ENCODE assay signal across 14 mouse cellular contexts in the genomic region with DNA sequence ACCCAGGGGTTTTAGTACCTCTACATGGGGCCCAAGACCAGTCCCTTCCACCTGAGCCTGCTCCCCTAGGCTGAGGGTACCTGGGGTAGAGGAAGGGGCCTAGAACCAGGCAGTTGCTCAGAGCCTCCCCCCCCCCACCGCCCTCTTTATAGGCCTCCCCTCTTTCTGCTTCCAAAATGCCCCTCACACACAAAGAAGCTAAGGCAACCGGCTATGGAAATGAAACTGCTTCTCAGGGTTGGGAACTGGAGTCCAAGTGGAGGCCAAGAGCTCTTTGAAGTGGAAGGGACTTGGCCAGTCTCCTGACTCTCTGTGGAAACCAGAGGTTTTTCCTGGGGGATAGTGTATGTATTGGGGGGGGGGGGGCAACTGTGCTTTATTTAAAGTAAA. TPM values are rescaled to one million over a fixed set of nuclear protein-coding genes. Genes with fewer than 3 reads are reported as not detected.
DNase-seq lines count a peak whose midpoint lies in the region; ATAC-seq and TF ChIP-seq lines count a peak whose summit lies in the region.
"Had no signal": no experiment of that assay in that cellular context is flagged by ENCODE, and none has a peak within 500 bp of the region (broad histone marks: within the 10 kb centered on the region; RNA-seq: fewer than 3 reads in every experiment).

No protein-coding gene starts in this region.

- H3K27ac ChIP-seq in gastrocnemius, adult 2 months = 0 out of 2 replicates have a peak overlapping the region, but pooled peaks have one; percentile 7
- peak overlapping the region; percentile 69 for H3K27ac ChIP-seq in forebrain, postnatal 0 days (ENCODE audit: low read depth, low read length)
- peak overlapping the region; percentile 65 for H3K27ac ChIP-seq in midbrain, embryonic 13.5 days
- H3K27ac ChIP-seq: heart, adult 2 months had no signal

- no peak overlapping the region for H3K9ac ChIP-seq in forebrain, postnatal 0 days
- no peak overlapping the region for H3K9ac ChIP-seq in midbrain, embryonic 13.5 days (replicated peaks)

- H3K4me3 ChIP-seq in gastrocnemius, adult 2 months = no peak overlapping the region
- no peak overlapping the region for H3K4me3 ChIP-seq in forebrain, postnatal 0 days (ENCODE audit: low read depth, low read length)
- H3K4me3 ChIP-seq in midbrain, embryonic 13.5 days (replicated peaks) = no peak overlapping the region
- H3K4me3 ChIP-seq: heart, adult 2 months had no signal

- no peaks in the 10 kb centered on the region for H3K27me3 ChIP-seq in forebrain, postnatal 0 days (ENCODE audit: insufficient read depth, low read length)
- H3K27me3 ChIP-seq in midbrain, embryonic 13.5 days = no peaks in the 10 kb centered on the region

- no peak for DNase-seq in gastrocnemius, adult 2 months
- no peak for DNase-seq in gastrocnemius, adult 18-20 months (ENCODE audit: low spot score)
- peak; percentile 43 for DNase-seq in adipocyte (ENCODE audit: low spot score)
- no peak for DNase-seq in forebrain, postnatal 0 days
- DNase-seq in ovary, postnatal 36 days (ENCODE audit: low spot score) = no peak
- DNase-seq in gastrocnemius, postnatal 4 days (ENCODE audit: low spot score in 2 of 2) = no peak
- DNase-seq in urinary bladder, adult 18-20 months (ENCODE audit: low spot score in 2 of 2) = no peak
- DNase-seq: cerebellum, adult 8-10 months; heart, adult 2 months; thymus, adult 2 months had no signal

- H3K9me3 ChIP-seq in forebrain, postnatal 0 days (ENCODE audit: low read length) = no peaks in the 10 kb centered on the region
- H3K9me3 ChIP-seq in midbrain, embryonic 13.5 days = no peaks in the 10 kb centered on the region

- TF ChIP-seq CTCF in gastrocnemius, adult 2 months (IDR thresholded peaks at IDR 0.05) = no peak
- no peak for TF ChIP-seq CTCF in forebrain, postnatal 0 days (IDR thresholded peaks at IDR 0.05; ENCODE audit: low read depth)

- peaks cover 17% of the 10 kb centered on the region for H3K36me3 ChIP-seq in forebrain, postnatal 0 days (ENCODE audit: insufficient read depth)
- peaks cover 21% of the 10 kb centered on the region for H3K36me3 ChIP-seq in midbrain, embryonic 13.5 days

- 41% methylated on average over 2 of the region's 2 CpGs for WGBS in forebrain, postnatal 0 days
- 39% methylated on average over 2 of the region's 2 CpGs for WGBS in midbrain, embryonic 13.5 days

- intact Hi-C loops in gastrocnemius, adult 2 months (cut with DNase I) = no loop called here

- H3K4me2 ChIP-seq in forebrain, postnatal 0 days (ENCODE audit: low read depth) = no peak overlapping the region
- H3K4me2 ChIP-seq in midbrain, embryonic 13.5 days (replicated peaks) = no peak overlapping the region

- peak; percentile 46 for ATAC-seq in forebrain, postnatal 0 days
- 0 out of 2 replicates have a peak, but pooled peaks have one; percentile 38 for ATAC-seq in midbrain, embryonic 13.5 days

- no peaks in the 10 kb centered on the region for H3K4me1 ChIP-seq in forebrain, postnatal 0 days (ENCODE audit: insufficient read depth)
- peaks cover 34% of the 10 kb centered on the region for H3K4me1 ChIP-seq in midbrain, embryonic 13.5 days (replicated peaks)

RNA-seq across cellular contexts. Expression of a gene that starts 23.7 kb away (rescaled TPM):
- total RNA-seq in gastrocnemius, adult 2 months (2021) = 10 to 100 TPM in 1 of 2 experiments, 1 to 10 TPM in 1; 8.1 to 10.5 TPM
- total RNA-seq in gastrocnemius, adult 18-20 months (2021) = 1 to 10 TPM; 8.5 to 8.6 TPM
- total RNA-seq in forebrain, postnatal 0 days (2014; rRNA removed) = 2.5 and 4.9 TPM in 2 replicates
- 1.6 and 2.0 TPM in 2 replicates for polyA plus RNA-seq in forebrain, postnatal 0 days (2015; fragmentation: Nextera tagmentation; extraction: Ambion mirVana)
- polyA plus RNA-seq in midbrain, embryonic 13.5 days (2015; fragmentation: Nextera tagmentation; extraction: Ambion mirVana) = 2.3 and 2.4 TPM in 2 replicates
- total RNA-seq in gastrocnemius, postnatal 4 days (2021) = 10 to 100 TPM; 22.7 to 30.9 TPM

RNA-seq across cellular contexts. Expression of a gene that starts 31.3 kb away (rescaled TPM):
- total RNA-seq in gastrocnemius, adult 2 months (2021) = 10 to 100 TPM; 33.7 to 47.8 TPM
- 10 to 100 TPM; 46.9 to 52.2 TPM for total RNA-seq in gastrocnemius, adult 18-20 months (2021)
- 19.5 and 23.7 TPM in 2 replicates for total RNA-seq in forebrain, postnatal 0 days (2014; rRNA removed)
- polyA plus RNA-seq in forebrain, postnatal 0 days (2015; fragmentation: Nextera tagmentation; extraction: Ambion mirVana) = 33.5 and 39.4 TPM in 2 replicates
- polyA plus RNA-seq in midbrain, embryonic 13.5 days (2015; fragmentation: Nextera tagmentation; extraction: Ambion mirVana) = 25.1 and 29.3 TPM in 2 replicates
- 10 to 100 TPM; 43.7 to 49.7 TPM for total RNA-seq in gastrocnemius, postnatal 4 days (2021)

RNA-seq across cellular contexts. Expression of a gene that starts 53.8 kb away (rescaled TPM):
- total RNA-seq in gastrocnemius, adult 2 months (2021) = 10 to 100 TPM; 42.7 to 44.8 TPM
- 10 to 100 TPM; 38.9 to 42.9 TPM for total RNA-seq in gastrocnemius, adult 18-20 months (2021)
- total RNA-seq in forebrain, postnatal 0 days (2014; rRNA removed) = 10.0 and 14.3 TPM in 2 replicates
- polyA plus RNA-seq in forebrain, postnatal 0 days (2015; fragmentation: Nextera tagmentation; extraction: Ambion mirVana) = 7.9 and 11.1 TPM in 2 replicates
- 12.6 and 15.6 TPM in 2 replicates for polyA plus RNA-seq in midbrain, embryonic 13.5 days (2015; fragmentation: Nextera tagmentation; extraction: Ambion mirVana)
- 10 to 100 TPM; 77.7 to 81.3 TPM for total RNA-seq in gastrocnemius, postnatal 4 days (2021)

RNA-seq across cellular contexts. Expression of a gene that starts 54.1 kb away (rescaled TPM):
- not detected for total RNA-seq in gastrocnemius, adult 2 months (2021)
- total RNA-seq in gastrocnemius, adult 18-20 months (2021) = not detected
- 1.4 and 2.0 TPM in 2 replicates for total RNA-seq in forebrain, postnatal 0 days (2014; rRNA removed)
- polyA plus RNA-seq in forebrain, postnatal 0 days (2015; fragmentation: Nextera tagmentation; extraction: Ambion mirVana) = 1.4 and 1.8 TPM in 2 replicates
- 1.4 and 2.0 TPM in 2 replicates for polyA plus RNA-seq in midbrain, embryonic 13.5 days (2015; fragmentation: Nextera tagmentation; extraction: Ambion mirVana)
- total RNA-seq in gastrocnemius, postnatal 4 days (2021) = under 1 TPM; 0.16 to 0.37 TPM
- total RNA-seq: heart, adult 2 months; hematopoietic stem cell, adult 5-6 weeks had no signal

RNA-seq across cellular contexts. Expression of a gene that starts 58.4 kb away (rescaled TPM):
- total RNA-seq in gastrocnemius, adult 2 months (2021) = under 1 TPM; 0.26 to 0.70 TPM
- total RNA-seq in gastrocnemius, adult 18-20 months (2021) = under 1 TPM in 1 of 2 experiments, not detected in 1; 0.69 TPM
- total RNA-seq in forebrain, postnatal 0 days (2014; rRNA removed) = not detected in 2 replicates
- not detected in 2 replicates for polyA plus RNA-seq in forebrain, postnatal 0 days (2015; fragmentation: Nextera tagmentation; extraction: Ambion mirVana)
- polyA plus RNA-seq in midbrain, embryonic 13.5 days (2015; fragmentation: Nextera tagmentation; extraction: Ambion mirVana) = 0.32 TPM in 1 of 2 replicates, not detected in the other
- not detected for total RNA-seq in gastrocnemius, postnatal 4 days (2021)
- total RNA-seq: hematopoietic stem cell, adult 5-6 weeks; layer of hippocampus, postnatal 10 days; MEL had no signal

Comparison
In these comparisons a context has a peak if more than half of its experiments do, and no peak if none do; other contexts are left out.
1. H3K27ac ChIP-seq: peak in every context shown above with its lines; median percentile 69 in forebrain, postnatal 0 days; 65 in midbrain, embryonic 13.5 days; 7 in gastrocnemius, adult 2 months.